Comparison of ENCODE assay signal across 8 mouse cellular contexts in the genomic region with DNA sequence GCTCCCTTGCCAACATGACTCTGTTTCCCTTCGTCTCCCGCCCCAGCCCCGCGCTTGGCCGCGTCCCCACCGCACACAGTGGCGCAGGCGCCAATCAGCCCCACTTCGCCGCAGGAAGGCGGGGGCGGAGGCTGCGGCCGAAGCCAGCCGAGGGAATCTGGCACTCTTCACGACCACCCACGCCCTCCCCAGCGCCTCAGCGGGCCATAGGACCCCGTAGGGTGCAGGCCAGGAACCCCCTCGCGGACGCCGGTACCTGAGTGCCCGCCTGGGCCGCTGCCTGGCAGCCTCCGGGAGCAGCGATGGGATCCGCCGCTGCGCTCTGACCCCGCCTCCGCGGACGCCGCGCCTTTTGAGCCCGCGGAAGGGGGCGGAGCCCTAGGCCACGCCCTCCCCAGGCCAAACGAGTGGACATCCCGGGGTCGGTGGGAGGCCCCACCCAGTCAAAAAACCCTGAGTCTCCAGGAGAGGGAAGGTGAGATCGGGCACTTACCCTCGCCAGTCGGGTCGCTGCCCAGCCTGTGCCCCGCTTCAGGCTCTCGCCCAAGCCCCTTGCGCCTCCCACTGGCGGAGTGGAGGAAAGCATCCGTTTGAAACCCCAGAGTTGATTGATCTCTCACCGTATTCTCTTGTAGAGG. TPM values are rescaled to one million over a fixed set of nuclear protein-coding genes. Genes with fewer than 3 reads are reported as not detected.
DNase-seq lines count a peak whose midpoint lies in the region; ATAC-seq and TF ChIP-seq lines count a peak whose summit lies in the region.

A gene (minus strand): TSS at position 566 of the 638 bp plus-strand sequence.

- CTCF ChIA-PET in Patski (lab: Charles Lee), result interaction anchor here (0.7 to 2.5 kb wide), 10 partner anchors 10 to 108 kb away, joined by 3 to 14 read pairs (median 3); a partner anchor contains a TSS

- no peak for TF ChIP-seq CTCF in Patski (IDR thresholded peaks at IDR 0.05)

- under 1% methylated on average over 55 of the region's 55 CpGs for WGBS in hindbrain, embryonic 10.5 days

- peaks cover 49% of the 10 kb centered on the region for H3K4me1 ChIP-seq in hindbrain, embryonic 10.5 days (replicated peaks)

- H3K9me3 ChIP-seq in hindbrain, embryonic 10.5 days, result no peaks in the 10 kb centered on the region

- in situ Hi-C loops in Patski (cut with MboI; ENCODE audit: low pct_unique_long_range_greater_than_20kb), result loop anchor here (5.0 kb wide), 1 partner anchor 36 kb away; no protein-coding TSS in a partner anchor

- POLR2A ChIA-PET in Patski (lab: Charles Lee), result interaction anchor here (1.3 to 2.1 kb wide), 2 partner anchors 30 to 42 kb away, joined by 6 to 7 read pairs; no protein-coding TSS in a partner anchor

- H3K27ac ChIP-seq in hindbrain, embryonic 10.5 days, result peak within 1 kb of the TSS; percentile 96

- DNase-seq in Patski (ENCODE audit: low read depth, low spot score), result peak; percentile 86
- peak; percentile 91 for DNase-seq in cerebellum, adult 9-11 months
- DNase-seq in frontal cortex, adult 2 months (ENCODE audit: extremely low spot score in 1 of 2, low spot score in 1 of 2), result peak in 1 of 2 experiments; percentile 86
- peak; percentile 92 for DNase-seq in hindbrain, embryonic 10.5 days (ENCODE audit: low spot score)
- peak; percentile 84 to 90 for DNase-seq in layer of hippocampus, postnatal 14 days (ENCODE audit: low spot score in 2 of 2)
- DNase-seq in lung, postnatal 10 days, result peak; percentile 93
- DNase-seq in ovary, postnatal 14 days (ENCODE audit: low spot score), result peak; percentile 95
- peak; percentile 89 for DNase-seq in thymus, postnatal 14 days

- ATAC-seq in Patski, result peak; percentile 69

- peaks cover 34% of the 10 kb centered on the region for H3K36me3 ChIP-seq in hindbrain, embryonic 10.5 days

- peaks cover 3% of the 10 kb centered on the region for H3K27me3 ChIP-seq in Patski
- peaks cover 11% of the 10 kb centered on the region for H3K27me3 ChIP-seq in hindbrain, embryonic 10.5 days (ENCODE audit: insufficient read depth, poor library complexity, severe bottlenecking)

- peak within 1 kb of the TSS; percentile 92 for H3K4me3 ChIP-seq in hindbrain, embryonic 10.5 days

RNA-seq across cellular contexts. Expression of the gene that starts here (rescaled TPM):
- polyA plus RNA-seq in Patski (2021), result 129 TPM
- polyA plus RNA-seq in frontal cortex, adult 2 months (2012; rRNA removed), result 174 and 242 TPM in 2 replicates
- polyA plus RNA-seq in hindbrain, embryonic 10.5 days (2016; fragmentation: Nextera tagmentation; extraction: Ambion mirVana), result 194 and 221 TPM in 2 replicates
- total RNA-seq in layer of hippocampus, postnatal 14 days (2021), result 10 to 100 TPM; 69.4 to 78.9 TPM
